Mouse (Mus musculus) erythroblast, embryonic 14.5 days (primary cell): ENCODE data around the gene Gimap8.

Source experiments
- GATA1 ChIP-seq: IDR thresholded peaks from 2 replicates; pipeline ENCODE4 v1.6.1; 2012; ENCODE audit warnings: low read length, inconsistent platforms, mixed read lengths
- TAL1 ChIP-seq: IDR thresholded peaks from 3 replicates; pipeline ENCODE4 v1.6.1; 2012; ENCODE audit warnings: low read length, inconsistent platforms, mixed read lengths

DNA sequence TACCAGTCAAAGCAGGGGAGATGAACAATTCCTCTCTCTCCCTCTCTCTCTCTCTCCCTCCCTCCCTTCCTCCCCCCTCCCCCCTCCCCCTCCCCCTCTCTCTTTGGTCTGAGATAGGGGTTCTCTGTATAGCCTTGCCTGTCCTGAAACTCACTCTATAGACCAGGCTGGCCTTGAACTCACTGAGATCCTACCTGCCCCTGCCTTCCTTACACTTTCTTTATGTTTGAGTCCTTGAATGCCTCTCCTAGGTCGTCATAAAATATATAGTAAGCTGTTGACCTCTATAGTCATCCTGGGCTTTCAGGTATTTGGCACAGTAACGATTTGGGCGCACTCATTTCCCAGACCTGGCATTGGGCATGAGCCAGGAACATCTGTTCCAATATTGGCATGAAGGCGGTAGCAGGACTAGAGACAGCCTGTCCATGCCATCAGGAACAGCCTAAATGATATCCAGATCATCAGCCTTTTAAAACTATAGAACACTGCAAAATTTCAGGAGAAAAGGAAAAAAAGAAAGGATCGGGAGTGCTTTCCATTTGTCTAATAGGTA lies 29.9 kb downstream of the Gimap8 start:
- no peak for TF ChIP-seq GATA1
- TF ChIP-seq TAL1 = no peak
